Mouse (Mus musculus) layer of hippocampus, adult 11-12 months (tissue): ENCODE data around the gene Spem1.
"Not testable (repeated sequence)": the region's sequence is repeated elsewhere in the genome, so short reads cannot be mapped to it uniquely, and the experiment has no call there.

Source experiments
- DNase-seq: peaks from one replicate; pipeline ENCODE4 v3.0.0; 2022; ENCODE audit warnings: low spot score

Gene Spem1

DNA sequence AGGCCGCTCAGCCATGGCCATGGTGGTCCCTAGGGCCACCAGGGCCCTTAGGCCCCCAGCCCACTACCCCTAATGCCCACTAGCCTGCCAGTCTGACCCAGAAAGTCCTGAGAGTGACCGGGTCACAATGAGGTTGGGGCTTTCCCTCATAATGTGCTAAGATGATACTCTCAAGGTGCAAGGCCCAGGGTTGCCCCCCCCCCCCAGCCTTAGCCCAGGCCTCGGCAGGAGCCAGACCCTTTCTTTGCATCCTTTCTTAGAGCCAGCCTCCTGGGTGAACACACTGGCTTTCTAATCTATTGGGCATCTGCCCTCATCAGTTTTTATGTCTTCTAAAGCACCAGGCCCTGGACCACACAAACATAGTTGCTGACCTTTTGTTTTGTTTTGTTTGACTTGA lies at the start of gene Spem1:
Gene Spem1, minus strand, starts transcription at position 101 of the 400 bp plus-strand sequence.
- no peak for DNase-seq

DNA sequence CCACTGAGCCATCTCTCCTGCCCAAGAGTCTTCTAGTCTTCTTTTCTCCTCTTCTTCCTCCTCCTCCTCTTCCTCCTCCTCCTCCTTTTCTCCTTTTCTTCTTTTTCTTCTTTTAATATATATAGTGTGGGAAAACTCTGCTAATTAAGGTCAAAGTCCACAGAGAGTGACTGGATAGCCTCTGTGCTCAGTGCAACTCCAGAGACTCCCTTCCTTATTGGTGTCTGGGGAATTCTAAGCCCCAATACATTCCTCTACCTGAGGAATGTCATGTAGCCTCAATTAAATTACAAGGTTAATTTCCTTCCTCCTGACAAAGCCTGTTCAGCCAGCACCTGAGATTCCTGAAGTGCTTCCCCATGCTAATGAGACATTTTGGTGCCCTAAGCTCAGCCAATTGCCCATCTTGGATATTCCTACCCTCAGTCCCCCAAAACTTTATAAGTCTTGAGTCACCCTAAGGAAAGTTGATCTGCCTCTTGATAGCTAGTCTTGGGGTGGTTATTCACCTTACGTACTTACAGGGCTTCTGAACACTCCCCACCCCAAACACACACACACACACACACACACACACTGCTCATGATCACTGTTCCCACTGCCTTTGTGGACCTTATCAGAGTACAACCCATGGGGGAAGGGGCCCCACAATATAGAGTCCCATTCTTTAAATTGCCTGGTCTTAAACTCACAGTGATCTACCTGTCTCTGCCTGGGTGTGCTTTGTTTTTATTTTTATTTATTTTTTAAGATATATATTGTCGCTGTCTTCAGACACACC lies 48.5 kb upstream of the Spem1 start:
- no peak for DNase-seq

DNA sequence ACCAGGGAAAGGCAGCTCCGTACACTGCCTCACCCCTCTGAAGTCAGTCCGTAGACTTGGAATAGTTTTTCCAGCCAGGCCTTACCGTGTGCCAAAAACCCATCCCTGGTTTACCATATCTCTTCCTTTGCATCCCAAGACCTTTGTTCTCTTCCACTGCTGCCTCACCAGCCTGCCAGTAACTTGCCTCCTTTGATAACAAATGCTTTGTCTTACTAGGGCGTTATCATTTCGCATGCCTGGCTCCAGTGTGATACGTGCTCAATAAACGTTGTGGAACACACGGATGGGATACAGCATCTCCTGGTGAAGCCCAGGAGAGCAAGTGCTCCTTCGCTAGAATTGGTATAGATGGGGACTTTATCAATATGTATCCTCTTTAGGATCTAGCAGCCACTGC lies 45.4 kb upstream of the Spem1 start:
- DNase-seq = no peak

DNA sequence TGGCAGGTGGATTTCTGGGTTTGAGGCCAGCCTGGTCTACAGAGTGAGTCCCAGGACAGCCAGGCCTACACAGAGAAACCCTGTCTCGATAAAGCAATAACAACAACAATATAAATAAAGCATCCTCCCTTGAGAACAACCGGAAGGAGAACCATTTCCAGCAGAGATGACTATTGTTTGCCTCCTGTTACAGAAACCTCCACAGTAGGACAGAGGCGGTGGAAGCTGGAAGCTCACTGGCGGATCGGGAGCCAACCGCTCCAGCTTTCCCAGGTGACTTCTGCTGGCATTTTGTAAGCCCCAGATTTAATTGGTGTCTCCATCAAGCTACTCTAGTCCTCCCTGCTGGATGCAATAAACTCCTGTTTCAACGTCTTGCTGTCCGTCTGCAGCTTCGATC lies 43.6 kb upstream of the Spem1 start:
- no peak for DNase-seq

DNA sequence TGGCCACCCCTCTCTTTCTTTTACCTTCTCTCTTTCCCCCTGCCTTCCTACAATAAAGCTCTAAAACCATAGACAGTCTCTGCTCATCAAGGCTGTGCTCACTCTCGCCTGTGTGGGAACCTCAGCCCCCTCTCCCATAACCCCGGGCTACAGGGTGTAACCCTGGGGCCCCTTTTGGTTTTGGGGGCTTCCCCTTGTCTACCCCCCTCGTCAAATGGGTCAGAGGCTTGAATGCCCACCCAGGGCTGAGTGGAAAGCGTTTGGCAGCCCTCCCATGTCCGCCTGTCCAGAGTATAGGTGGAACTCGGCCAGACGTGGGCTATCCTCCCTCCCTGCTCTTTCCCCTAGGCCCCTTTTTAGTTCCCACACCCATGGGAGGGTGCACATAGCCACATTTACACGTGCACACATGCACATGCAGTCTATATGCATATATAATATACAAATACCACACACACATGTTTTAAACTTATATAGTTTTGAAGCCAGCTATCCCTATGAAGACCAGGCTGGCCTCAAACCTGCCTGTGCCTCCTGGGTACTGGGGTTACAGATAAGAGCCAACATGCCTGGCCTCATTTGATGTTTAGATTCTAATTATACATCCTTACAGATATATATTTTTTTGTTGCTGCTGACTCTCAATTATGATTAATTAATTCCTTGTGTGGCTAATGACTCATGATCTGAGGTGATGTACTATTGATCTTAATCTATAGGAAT lies 42.3 kb upstream of the Spem1 start:
- DNase-seq = no peak

DNA sequence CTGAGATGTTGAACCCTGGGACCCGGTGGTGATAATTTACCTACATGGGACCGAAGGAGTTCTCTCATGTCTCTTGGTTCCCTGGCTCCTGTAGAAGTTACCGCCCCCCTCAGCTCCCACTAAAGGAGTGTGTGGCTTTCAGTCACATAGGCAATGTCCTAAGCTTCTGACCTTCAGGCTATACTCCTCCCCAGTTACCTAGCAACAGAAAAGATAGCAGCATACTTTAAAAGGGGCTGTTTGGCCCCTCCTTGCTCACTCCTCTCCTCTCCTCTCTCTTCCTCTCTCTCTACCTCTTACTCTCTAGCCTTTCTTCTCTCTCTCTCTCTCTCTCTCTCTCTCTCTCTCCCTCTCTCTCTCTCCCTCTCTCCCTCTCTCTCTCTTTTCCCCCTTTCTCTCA lies 41.7 kb upstream of the Spem1 start:
- DNase-seq = not testable (repeated sequence)

DNA sequence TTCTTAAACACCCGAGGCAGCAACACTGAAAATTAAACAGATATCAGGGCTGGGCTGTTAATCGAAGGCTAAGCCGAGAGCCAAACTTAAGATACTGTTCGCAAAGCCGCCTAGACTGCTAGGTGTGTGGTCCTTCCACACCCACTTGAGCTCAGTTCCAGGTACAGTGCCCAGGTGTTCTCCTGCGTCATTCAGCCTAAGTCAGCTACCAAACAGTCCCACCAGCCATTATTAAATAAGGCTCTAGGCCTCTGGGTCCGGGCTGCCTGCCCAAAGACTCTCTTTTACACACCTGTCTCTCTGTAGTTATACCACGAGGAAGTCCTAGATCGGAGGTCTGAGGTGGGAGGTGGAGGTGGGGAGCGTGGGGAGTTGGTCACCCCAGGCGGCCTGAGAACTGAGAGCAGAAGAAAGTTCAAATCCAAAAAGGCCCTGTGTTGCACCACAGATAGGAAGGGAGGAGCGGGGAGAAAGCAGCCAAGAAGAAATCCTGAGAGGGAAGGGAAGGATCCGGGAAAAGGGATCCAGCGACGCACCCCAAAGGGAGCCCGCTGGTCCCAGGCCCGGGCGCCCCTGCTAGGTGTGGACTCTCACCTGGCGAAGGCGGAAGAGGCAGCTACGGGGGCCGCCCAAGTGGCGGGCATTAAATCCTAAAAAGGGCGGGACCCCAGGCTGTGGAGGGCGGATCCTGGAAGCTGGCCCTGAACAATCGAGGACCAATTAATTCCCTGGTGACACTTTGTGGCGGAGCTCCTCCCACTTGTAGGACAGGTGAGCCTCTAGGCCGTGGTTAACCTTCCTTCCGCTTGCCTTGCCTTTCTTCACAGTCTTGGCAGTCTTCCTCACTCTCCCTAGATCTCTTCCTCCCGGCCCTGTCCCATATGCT lies 36.4 kb upstream of the Spem1 start, which contains the start of gene Tnk1:
Gene Tnk1, minus strand, starts transcription at position 618 of the 886 bp plus-strand sequence.
- no peak for DNase-seq

DNA sequence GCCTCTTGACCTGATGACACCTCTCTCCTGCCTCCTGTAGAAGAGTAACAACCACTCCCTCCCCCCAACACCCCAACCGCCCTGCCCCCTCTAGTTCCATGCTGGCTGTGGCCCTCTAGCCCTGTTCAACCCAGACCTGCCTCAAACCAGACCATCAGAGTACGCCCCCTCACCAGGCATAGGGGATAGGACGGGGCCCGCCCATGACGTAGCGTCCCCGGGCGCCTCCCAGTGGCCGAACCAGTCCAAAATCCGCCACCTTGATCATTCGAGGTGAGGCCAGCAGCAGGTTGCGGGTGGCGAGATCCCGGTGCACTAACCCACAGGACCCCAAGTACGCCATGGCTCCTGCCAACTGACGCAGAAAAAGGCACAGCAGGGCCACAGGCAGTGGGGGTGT lies 33.4 kb upstream of the Spem1 start:
- DNase-seq = no peak

DNA sequence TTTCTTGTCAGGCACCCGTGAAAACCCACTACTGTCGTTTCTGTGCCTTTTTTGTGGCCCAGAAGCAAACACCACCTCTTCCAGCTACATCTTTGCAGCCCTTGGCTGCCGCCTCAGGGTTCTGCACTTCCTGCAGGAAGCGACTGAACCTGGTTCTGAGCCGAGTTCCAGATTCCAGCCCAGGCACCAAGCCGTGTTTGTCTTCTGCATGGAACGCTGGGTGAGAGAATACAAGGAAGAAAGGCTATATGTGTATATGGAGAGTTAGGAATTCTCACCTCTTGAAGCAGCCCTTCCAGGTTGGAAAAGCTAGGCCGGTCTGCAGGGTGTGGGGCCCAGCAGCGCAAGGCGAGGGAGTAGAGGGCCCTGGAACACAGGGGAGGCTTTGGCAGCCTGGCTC lies 32.7 kb upstream of the Spem1 start:
- DNase-seq = no peak

DNA sequence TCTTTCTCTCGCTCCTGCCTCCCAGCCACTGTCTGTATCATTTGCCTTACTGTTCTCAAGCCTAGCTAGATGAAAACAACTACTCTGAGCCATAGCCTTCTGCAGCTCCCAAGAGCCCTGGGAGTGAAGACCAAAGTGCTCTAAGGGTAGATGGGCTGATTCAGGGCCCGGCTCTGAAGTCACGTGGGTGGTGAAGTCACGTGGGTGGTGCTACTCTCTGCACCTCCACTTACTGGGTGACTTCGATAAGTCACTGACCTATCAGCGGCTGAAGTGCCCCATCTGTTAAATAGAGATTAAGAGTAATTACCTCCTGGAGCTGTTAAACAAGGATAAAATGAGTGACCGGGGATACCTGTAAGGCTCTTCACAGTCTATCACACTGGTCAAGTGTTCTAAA lies 32.0 kb upstream of the Spem1 start:
- DNase-seq = no peak

DNA sequence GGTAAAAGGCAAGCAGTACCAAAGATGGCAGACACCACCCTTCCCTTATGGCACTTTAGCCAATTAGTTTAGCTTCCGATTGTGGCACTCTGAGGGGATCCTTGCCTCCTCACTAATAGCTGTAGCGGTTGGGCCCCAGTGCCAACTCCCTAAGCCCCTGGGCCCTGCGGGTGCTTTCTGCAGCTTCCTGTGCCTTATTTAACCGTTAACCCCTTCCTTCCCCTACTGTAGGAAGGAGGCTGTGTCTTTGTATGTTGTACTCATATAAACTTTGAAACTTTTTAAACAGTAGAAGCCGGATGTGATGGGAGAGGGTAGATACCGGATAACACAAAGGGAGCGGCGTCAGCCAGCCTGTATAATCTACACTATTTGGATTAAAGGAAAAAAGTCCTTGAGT lies 28.8 kb upstream of the Spem1 start:
- DNase-seq = no peak

DNA sequence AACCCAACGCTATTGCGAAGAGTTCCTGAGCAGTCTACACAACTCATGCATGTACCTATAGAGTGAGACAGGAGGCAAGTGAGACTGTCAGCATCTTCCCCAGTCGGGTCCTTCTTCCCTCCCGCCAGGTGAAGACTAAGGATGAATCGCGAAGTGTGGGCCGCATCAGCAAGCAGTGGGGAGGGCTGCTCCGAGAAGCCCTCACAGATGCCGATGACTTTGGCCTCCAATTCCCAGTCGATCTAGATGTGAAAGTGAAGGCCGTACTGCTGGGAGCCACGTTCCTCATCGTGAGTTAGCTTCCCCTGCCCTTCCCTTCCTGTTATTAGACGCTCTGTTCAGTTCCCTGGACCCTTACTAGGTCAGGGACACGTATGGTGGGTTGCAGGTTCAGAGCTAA lies 27.9 kb upstream of the Spem1 start:
- DNase-seq = no peak

DNA sequence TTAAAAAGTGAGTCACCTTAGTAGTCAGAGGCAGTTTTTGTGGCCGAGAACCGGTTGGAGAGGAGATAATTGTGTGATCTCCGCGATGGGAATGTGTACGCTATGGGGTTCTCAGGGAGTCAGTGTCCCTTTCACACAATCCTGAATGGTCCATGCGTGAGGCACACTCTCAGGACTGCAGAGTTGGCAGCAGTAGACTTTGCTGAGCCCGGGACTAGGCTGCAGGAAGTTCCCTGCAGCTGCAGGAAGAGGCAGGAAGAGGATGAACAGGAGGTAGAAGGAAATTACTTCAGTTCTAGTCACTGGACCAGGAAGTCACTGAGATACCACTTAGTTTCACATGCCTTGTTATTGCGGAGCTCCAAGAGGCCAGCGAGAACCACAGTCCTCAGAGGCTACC lies 27.1 kb upstream of the Spem1 start:
- no peak for DNase-seq

DNA sequence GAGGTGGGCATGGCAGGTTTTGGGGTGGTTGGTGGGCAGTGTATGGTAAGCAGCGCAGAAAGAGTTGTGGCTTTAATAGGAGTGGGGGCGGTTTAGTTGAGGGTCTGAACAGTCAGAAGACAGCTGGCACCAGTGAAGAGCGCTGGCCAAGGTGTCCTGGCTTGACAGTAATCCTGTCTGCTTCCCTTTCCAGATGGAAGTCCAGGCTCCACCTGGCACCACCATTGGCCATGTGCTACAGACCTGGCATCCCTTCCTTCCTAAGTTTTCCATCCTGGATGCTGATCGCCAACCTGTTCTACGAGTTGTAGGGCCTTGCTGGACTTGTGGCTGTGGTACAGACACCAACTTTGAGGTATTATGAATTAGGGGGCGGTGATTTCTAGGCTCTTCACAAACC lies 26.0 kb upstream of the Spem1 start:
- no peak for DNase-seq

DNA sequence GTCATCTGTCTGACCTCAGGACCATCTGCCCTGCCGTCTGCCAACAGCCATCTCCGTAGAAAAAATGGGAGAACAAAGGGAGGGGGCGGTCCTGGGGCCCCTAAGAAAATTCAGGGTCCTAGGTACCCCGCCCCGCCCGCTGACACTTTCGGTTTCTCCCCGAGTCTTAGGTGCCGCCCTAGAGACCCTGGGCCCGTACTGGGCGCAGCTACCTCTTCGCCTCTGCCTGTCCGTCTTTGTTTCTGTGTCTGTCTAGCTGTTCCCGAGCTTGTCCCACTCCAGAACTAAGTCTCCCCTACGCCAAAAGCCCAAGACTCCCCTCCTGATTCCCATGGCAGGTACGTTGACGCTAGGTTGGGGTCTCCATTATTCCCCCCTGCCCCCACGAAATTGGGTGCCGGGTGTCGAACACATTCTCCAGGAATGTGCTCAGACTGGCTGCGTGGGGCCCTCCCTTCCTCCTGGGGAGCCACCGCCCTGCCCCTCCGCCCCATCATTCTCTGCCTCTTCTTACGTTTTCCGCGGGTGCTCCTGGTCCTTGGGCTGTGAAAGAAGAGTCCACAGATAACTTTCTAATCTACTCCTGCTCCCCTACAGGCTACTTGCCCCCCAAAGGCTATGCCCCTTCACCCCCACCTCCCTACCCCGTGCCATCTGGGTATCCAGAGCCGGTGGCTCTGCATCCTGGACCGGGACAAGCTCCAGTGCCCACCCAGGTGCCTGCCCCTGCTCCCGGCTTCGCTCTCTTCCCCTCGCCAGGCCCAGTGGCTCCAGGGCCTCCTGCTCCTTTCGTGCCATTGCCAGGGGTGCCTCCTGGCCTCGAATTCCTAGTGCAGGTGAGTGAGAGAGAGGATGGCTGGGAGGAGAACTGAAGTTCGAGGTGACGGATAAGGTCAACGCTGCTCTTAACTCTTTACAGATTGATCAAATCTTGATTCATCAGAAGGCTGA lies 25.0 kb upstream of the Spem1 start:
- DNase-seq = no peak

DNA sequence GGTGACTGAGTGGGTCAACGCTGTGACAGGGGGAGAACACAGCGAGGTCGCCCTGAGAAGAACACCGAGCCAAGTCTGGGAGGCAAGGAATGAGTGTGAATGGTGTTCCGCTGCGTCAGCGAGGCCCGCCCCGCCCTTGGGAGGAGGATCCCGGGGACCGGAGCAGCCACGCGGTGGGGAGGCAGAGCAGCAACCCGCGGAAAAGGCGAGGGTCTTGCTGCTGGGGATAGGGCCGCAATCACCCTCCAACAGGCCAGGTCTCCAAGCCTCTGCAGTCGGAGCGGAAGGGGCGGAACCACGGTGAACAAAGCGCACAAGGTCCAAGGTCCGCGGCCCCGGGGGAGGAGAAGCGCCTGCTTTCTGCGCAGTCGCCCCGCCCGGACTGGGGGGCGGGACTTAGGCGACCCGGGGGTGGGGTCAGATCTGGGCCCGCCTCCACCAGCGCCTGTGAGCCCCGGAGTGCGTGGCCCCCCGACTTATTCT lies 24.3 kb upstream of the Spem1 start, which contains the start of gene Plscr3:
Gene Plscr3, plus strand, starts transcription at position 179 of the 483 bp plus-strand sequence.
- peak; percentile 84 for DNase-seq

DNA sequence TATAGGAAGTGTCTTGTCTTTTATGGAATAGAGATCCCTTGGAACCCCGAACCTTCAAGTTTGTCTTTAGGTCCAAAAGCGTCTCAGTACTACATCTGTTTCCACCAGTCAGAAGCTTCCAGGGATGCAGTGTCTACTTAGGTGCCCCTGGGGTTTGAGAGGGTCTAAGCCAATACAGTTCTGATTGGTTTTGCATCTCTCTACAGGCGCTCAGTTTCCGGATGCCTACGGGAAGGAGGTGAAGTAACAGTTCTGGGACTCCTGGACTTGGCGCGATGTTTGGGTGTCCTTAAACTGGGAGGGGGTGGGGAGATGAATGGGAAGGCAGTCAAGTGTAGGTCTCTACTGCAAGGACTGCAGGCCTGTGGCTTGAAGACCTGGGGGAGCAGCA lies 16.7 kb upstream of the Spem1 start:
- DNase-seq = no peak

DNA sequence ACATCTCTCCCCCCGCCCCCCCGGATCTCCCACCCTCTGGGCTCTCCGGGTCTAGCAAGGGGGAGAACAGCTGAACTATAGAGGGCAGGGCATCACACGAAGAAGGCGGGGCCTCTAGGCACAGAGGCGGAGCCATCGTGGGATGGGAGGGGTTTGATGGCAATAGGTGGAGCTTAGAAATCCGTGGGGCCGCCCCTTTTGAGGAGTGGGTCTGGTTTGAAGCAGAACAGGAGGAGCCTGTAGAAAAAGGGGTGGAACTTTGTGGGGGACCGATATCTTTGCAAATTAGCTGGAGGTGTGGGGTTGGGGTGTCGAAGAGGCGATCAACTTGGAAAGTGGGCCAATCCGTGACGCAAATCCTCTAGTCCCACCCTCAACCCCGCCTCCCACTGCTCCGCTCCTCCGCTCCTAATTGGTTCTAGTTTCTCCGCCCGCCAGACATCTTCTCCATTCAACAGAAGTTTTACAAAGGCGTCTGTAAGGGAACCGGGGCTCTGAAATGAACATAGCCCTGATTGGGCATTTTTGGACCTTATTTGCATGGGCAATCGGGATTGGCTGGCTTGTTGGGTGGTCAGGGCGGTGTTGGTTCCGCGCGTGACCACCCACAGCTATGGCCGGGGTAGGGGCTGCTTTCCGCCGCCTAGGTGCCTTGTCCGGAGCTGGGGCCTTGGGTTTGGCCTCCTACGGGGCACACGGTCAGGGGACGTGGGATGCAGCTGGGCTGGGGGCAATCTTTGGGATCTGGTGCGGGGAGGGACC lies 16.2 kb upstream of the Spem1 start, which contains the start of gene Tmem256:
Gene Tmem256, plus strand, starts transcription at position 563 of the 762 bp plus-strand sequence.
- DNase-seq = peak; percentile 97

DNA sequence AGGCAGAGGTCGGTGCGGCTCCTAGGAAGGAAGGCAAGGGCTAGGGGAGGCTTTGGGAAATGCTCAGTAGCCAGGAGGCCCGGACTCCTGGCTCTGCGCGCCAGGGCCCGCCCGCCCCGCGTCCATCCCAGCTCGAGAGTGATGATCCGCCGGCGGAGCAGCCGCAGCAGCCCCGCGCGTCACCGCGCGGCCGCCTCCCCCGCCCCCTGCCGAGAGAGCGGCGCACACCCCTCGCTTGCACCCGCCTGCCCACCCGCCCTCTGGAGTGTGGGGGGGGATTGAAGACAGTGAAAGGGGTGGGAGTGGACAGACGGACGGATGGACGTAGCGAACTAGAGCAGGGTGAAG lies 15.6 kb upstream of the Spem1 start, which contains the start of gene Nlgn2:
Gene Nlgn2, minus strand, starts transcription at position 181 of the 348 bp plus-strand sequence.
- no peak for DNase-seq
